Mouse (Mus musculus): ENCODE results near the gene Dpysl4. TPM values are rescaled to one million over a fixed set of nuclear protein-coding genes. Genes with fewer than 3 reads are reported as not detected.

Dpysl4 gene
- 10 to 100 TPM; 48.3 to 58.7 TPM for total RNA-seq (2021)

- peak; percentile 85 for DNase-seq
Measured at GRCm38 (mm10) chr7:139085629-139086194, at the start of gene Dpysl4. TSS of gene Dpysl4 (plus strand) at chr7:139086001.

DNA sequence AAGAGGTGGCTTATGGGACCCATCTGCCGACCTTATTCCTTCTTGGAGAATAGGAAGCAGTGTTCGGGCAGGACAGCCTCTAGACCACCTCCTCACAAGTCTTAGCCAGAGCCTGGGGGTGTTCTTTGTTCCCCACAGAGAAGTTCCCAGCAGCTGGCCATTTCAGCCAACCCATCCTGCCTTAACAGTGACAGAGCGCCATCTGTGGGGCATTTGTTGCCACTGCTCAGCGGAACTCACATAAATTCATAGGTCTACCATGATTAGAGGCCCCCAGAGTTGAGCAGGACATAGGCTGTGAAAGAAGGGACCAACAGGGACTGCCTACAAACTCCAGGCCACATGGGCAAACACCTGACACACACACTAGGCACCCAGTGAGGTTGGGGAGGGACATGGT, 22.4 kb upstream of the Dpysl4 start:
- no peak for DNase-seq

DNA sequence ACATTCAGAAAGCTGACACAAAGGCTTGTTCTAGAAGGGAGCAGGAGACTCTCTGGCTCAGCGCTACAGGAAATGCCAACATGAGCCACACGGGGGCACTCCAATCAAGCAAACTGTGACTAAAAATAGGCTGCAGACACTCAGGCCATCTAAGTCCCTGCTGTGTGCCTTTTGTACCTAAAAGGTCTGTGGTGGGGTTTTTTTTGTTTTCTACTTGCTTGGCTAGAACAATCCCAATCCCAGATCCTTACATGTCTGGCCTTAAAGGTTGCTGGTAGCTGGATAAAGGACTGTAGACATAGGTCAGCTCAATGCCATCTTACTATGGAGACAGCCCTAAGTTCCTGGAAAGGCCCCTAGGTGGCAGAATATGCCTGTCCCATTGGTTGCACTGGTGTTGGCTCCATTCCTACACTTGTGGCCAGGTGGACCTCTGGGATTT, 17.6 kb upstream of the Dpysl4 start:
- peak; percentile 78 to 84 for DNase-seq

DNA sequence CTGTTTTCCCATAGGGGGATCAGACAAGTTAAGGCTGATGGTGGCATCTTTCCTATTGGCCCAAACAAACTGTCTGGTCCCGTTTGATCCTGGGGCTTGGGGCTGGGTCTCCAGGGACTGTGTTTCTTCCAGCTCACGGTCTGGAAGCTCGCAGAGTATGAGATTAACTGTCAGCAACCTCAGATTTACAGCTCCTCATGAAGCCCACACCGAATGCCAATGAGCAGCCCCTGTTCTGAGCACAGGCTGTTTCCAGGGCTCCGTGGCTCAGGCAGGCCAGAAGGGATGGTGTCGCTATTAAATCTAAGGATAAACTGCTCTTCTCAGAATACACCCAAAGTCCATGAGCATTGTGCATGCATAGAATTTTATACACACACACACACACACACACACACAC, 11.6 kb upstream of the Dpysl4 start:
- DNase-seq, result no peak

DNA sequence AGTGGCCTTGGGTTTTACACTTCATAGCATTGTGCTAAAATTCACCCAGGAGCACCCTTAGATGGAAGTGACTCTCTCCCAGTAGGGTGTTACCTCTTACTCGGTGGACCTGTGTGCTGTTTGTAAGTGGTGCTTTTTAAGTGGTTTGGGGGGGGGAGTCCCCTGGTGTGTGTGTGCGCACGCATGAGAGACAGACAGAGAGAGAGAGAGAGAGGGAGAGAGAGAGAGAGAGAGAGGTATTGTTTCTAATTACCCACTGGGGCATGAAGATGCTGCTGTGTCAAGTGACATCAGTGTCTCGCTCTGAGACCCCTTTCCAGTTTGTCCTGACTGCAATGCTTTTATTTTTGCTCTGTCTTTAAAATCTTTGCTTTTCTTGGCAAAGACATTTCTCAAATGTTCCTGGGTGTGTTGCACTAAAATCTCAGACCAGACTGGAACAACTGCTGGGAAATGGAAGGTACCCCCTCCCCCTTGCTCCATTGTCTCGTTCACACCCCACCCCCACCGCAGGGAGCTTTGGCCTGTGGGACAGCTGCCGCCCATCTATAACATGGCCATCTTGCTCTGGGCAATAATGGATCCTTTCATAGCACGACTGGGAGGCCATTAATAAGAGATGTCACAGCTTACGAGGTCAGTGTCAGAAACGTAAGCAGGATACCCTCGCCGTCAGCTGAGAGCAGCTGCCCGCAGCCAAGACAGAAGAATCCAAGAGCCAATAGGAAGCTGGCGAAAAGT, 10.6 kb upstream of the Dpysl4 start:
- DNase-seq, result no peak

GRCm38 (mm10) chr7:139077283-139077682, 8.5 kb upstream of the Dpysl4 start:
- DNase-seq, result no peak

- DNase-seq, result no peak
Measured at GRCm38 (mm10) chr7:139078181-139078580, 7.6 kb upstream of the Dpysl4 start.

- no peak for DNase-seq
Measured at GRCm38 (mm10) chr7:139079141-139079540, 6.7 kb upstream of the Dpysl4 start.

DNA sequence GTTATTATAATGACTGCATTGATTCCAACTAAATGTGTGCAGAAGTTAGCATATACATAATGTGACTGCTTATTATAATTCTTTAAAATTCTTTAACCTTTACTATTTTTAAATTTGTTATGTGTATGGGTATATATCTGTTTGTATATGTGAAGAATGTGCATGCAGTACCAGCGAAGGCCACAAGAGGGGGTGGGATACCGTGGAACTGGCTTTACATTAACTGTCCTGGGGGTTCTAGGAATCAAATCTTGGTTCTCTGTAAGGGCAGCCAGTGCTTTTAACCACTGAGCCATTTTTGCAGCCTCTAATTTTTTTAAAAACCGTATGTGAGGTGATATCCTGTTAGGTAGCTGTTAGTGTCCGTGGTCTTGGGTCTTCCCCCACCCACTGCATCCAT, 5.1 kb upstream of the Dpysl4 start:
- DNase-seq, result no peak

GRCm38 (mm10) chr7:139081158-139081557, 4.6 kb upstream of the Dpysl4 start:
- DNase-seq, result no peak

GRCm38 (mm10) chr7:139082281-139082680, 3.5 kb upstream of the Dpysl4 start:
- no peak for DNase-seq

DNA sequence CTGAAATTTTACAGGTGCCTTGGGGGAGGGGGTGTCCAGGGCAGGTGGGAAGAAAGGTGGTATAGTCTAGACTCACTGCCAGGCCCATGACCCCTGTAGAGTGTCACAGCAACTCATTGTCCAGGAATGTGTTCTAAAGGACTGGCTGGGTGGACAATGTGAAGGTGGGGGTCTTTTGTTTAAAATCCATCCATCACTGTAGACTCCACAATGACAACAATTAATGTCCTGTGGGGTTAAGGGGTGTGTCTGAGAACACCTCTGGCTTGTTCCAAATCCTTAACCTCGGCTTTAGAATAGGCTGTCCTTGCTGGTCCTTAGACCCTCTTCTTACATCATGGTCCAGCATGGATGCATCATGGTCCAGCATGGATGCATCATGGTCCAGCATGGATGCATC, 1.5 kb upstream of the Dpysl4 start:
- DNase-seq, result no peak

DNA sequence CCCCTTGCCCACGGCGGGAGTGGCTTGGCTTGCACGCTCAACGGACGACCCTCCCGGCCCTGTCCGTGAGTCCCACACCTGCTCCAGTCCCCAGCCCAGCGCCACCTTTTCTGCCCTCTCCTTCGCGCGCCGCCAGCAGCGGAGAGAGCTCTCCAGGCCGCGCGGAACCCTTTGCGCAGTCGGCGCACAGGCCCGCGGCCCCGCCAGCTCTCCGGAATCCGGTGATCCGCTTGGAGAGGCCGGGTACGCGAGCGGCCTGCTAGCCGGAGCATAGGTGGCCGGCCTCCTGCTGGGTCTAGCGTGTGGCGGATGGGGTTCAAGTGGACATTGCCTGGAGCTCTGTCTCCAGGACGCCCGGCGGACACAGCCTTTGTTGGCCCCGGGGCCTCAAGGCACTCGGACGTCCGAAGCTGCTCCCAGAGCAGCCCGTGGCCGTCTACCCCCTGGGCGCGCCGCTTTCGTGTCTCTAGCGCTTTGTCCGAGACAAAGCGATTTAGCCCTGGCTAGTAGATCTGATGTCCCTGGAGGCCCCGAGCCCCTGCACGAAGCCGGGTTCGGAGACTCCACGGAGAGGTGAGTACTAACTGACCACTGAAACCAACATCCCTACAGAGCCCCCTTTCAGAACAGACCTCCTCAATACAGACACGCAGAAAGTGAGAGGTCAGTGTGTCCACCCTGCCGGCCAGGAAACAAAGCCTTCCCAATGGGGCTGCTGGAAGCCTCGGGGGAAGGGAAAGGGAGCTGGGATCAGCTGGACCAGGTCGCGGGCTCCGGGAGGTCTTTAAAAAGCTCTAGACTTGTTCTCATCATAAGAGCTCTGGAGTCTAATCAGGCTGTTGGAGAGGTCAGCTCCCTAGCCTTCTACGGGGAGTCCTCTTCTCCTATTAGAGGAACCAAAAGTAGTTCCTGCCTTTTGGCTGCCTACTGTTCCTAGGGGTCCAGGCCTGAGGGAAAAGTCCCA, 676 bp downstream of the Dpysl4 start:
- DNase-seq, result no peak

- DNase-seq, result no peak
Measured at GRCm38 (mm10) chr7:139087801-139088200, 2.0 kb downstream of the Dpysl4 start.

DNA sequence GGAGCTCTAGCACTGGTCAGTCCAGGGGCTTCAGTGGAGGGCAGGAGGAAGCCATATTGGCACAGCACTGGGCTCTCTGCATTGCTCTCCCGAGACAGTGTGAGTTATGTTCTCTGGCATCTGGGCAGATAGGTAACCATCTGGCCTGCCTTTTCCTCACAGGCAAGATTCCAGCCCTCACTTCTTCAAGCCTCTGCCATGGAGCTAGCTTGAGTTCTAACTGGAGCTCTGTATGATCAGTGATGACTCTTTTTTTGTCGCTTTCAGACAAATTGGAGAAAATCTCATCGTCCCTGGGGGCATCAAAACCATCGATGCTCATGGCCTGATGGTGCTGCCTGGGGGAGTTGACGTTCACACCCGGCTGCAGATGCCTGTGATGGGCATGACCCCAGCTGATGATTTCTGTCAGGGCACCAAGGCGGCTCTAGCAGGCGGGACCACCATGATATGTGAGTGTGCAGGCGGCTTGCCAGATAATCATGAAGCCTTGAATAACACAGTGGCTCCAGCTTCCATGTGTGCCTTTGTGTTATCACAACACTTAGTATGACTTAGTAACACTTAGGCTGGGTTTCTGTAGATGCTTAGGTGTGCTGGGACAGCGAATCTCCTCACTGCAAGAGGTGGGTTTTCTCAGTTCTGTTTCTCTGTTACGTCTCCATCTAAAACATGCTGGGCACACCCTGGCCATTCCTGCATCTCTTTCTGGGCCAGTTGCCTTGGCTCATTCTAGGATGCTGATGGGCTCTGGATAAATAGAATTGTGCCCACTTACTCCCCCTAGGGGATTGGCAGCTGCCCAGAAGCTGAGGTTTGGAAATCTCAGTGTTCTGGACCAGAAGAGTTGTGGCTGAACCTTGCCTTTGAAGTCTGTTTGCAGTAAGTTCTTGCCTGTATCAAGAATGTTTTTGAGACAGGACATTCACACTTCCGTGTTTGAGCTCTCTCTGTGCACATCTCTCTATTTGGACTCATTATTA, 4.4 kb downstream of the Dpysl4 start:
- peak in 1 of 2 experiments; percentile 59 for DNase-seq

- no peak for DNase-seq
Measured at GRCm38 (mm10) chr7:139091681-139092080, 5.9 kb downstream of the Dpysl4 start.

- no peak for DNase-seq
Measured at GRCm38 (mm10) chr7:139092676-139093075, 6.9 kb downstream of the Dpysl4 start.

GRCm38 (mm10) chr7:139093124-139093523, 7.3 kb downstream of the Dpysl4 start:
- peak in 1 of 2 experiments; percentile 58 for DNase-seq

DNA sequence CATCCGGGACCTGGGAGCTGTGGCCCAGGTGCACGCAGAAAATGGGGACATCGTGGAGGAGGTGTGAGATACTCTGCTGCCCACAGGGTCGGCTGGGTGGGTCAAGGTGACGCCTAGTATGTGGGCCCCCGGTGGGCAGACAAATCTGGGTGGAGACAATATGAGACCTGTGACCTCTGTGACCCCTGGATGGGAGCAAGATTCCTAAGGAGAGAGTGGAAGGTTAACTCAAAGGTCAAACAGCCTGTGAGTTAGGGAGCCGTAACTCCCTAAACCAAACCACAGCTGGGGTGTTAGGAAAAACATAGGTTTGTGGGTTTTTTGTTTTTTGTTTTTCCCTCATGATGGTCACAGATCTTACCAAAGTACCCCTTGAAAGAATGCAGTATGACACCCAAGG, 8.0 kb downstream of the Dpysl4 start:
- no peak for DNase-seq

DNA sequence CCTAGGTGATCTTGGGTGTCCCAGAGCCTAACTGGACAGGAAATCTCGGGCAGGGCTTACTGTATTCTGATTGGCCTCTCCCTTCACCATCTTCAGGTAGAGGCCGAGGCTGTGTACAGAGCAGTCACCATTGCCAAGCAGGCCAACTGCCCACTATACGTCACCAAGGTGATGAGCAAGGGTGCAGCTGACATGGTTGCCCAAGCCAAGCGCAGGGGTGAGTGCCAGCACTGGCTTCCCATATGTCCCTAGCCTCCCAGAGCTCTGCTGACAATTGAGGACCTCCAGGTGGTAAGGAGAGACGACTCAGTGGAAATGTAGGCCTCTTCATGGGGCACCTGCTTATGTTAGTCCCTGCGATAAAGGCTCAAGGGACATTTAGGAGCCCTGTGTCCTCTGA, 9.0 kb downstream of the Dpysl4 start:
- no peak for DNase-seq

- no peak for DNase-seq
Measured at GRCm38 (mm10) chr7:139095282-139095681, 9.5 kb downstream of the Dpysl4 start.

GRCm38 (mm10) chr7:139096399-139096798, 10.6 kb downstream of the Dpysl4 start:
- DNase-seq, result no peak
